Mouse (Mus musculus) frontal cortex, postnatal 36 days (tissue): ENCODE results near the gene Slitrk4.
A peak's percentile ranks its signal among the peaks of the same experiment; 100 is the strongest.

Source experiments
- DNase-seq, 2 experiments: peaks; one replicate each; pipeline ENCODE4 v3.0.0; 2022; ENCODE audit warnings: low spot score in 2 of 2

Gene Slitrk4

DNA sequence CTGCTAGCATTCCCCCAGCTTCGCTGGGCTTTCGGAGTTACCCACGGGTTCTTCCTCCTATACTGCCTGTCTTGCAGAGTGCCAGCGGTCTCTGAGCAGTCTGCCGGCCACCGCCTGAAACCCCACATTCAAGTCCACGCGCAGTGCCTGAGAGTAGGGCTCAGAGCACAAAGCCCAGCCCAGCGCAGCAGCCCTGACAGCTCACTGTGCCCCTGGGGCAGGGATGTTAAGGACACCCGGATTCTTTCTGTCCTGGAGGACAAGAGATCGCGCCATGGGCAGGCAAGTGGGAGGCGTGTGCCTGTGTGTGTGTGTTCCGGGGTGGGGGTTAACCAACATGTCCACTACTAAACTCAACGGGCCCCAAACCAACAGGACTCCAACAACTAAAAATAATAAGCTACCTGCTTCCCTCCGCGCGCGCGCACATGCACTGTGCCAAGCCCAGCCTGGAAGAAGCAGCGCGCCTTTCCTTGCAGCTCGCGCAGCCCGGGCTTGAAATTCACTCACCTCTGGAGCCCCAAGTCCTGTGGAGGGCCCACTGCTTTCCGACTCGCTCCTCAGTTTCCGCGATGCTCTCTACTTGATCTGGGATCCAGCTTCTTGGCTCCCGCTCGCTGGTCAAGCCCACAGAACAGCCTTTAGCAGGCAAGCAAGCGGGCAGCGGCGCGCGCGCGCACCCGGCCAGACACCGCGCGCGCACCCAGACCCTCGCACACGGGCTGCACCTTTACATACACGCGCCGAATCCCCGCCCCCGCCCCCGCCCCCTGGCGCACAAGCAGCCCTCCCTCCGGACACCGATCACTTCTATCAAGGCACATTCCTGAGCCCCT, at the start of gene Slitrk4:
TSS of gene Slitrk4 (minus strand) at position 707 of the 836 bp plus-strand sequence.
- peak; percentile 30 to 34 for DNase-seq

DNA sequence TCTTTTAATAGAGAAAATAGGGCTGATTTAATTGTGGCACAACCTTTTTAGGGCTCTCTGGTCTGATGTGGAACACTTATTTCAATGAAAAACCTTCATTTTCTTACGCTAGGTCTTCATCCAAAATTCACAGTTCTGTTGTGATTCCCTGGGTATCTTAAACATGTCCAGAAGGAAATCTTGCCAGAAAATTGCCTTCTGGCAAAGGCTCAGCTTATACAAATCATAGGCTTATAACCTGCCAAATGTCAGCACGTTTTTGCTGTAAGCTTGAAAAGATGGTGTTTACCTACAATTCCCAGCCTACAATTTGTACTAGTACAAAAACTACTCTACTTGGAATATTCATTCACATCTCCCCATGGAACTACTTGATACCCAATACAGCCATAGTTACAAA, 42.7 kb upstream of the Slitrk4 start:
- no peak for DNase-seq

DNA sequence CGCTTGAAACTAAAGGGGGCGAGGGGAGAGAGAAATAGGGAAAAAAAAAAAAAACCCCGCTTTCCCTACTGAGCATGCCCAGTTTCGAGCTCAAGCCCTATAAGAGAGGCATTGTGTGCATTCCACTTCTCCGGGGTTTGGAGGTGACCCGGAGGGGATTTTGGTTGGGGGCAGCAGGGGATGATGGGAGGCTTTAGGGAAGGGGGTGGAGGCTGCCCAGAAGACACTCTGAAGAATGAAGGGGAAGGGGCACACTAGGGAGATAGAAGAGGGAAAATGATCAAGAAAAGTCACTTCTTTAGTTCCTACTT, 1.1 kb upstream of the Slitrk4 start:
- DNase-seq: no peak

DNA sequence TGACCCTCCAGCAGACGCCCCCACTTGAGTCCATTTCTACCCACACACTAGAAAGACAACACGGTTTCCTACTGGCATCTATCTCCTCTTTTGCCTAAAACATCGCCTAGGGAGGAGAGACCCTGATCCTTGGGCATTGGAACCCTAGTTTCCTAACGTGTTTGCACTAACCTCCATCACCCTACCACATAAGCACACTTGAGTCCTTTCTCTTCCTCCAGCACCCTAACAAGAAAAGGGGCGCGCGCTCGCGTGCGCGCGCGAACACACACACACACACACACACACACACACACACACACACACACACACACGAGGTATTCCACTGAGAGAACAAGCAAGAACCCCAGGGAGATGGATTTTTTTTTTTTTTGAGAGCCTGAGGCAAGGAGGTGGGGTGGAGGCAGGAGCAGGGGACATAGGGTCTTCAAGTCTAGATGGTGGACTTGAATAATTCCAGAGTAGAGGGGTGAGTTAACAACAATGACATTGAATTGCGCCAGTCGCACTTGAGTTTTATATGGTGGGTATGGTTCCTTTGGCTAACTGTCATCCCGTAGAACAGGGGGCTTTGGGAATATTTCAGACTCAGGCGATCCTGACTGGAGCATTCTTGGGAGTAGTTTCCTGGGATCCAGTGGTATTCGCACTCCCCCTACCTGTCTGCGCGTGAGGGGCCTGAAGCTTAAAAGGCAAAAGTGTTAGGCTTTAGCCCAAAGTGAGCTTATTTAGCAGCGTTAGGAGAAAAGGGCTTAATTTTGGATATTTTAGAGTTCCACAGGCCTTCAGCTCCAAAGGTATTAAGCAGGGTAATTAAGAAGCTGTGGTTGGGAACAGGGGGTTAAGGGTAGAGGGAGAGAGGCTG, 562 bp upstream of the Slitrk4 start:
- DNase-seq: peak in 1 of 2 experiments; percentile 17

DNA sequence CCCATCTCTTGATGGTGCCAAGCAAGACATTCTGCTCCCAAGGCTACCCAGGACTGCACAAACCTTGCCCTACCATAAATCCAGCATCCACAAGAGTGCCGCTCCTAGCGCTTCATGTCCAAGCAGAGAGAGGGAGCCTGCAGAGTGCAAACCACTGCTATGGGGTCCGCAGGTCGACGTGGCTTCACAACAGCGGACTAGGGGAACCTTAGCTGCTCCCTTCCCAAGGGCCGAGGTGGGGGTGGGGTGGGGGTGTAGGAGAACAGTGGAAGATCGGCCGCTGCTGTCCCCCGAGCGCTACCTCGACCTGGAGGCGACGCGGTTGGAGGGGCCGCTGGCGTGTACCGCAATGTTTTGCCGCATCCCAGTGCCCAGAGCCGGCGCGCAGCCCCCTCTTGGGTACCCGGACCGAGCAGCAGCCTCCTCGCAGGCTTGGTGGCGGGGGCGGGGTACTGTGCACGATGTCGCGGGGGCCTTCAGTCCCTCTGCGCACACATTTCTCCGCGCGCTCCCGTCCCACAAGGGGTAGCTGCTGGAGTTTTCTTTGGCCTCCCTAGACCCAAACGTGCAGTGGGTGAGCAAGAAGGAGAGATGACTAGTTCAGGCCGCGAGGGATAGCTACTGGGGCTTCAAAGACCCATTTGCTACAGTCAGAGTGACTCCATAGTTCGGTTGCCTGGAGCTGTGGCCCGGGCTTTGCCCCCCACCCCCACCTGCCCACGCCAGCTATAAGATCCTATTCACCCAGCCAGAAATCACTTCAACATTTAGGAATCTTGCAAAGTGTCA, 1.1 kb downstream of the Slitrk4 start:
- DNase-seq: peak; percentile 26 to 37

DNA sequence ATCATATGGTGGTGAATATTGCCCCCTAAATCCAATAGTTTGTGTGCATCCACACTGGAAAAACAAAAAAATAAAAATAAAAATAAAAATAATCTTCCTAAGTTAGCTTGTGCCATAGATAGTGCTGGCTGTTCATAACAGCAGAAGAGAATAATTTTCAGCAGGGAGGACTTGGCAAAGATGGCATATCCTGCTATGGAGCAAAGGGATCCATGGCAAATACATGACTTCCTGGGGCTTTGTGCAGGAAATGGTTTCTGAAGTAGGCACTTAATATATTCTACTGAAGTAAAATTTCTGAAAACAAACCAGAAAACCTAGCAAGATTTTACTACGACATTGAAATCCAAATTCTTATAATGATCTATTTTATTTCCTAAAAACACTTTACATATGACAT, 13.3 kb downstream of the Slitrk4 start:
- no peak for DNase-seq
